19 mouse cellular contexts compared by ENCODE assay signal in genomic region chr4:130120752-130121151, GRCm38 (mm10). TPM values are rescaled to one million over a fixed set of nuclear protein-coding genes. Genes with fewer than 3 reads are reported as not detected.
"Had no signal": no experiment of that assay in that cellular context is flagged by ENCODE, and none has a peak within 500 bp of the region (broad histone marks: within the 10 kb centered on the region; RNA-seq: fewer than 3 reads in every experiment).

No protein-coding gene starts in this region.

- H3K9me3 ChIP-seq: liver, embryonic 15.5 days; lung, embryonic 15.5 days; midbrain, embryonic 13.5 days; midbrain, embryonic 15.5 days; neural tube, embryonic 12.5 days; stomach, embryonic 15.5 days had no signal

- H3K9ac ChIP-seq: liver, embryonic 15.5 days; liver, postnatal 0 days; lung, embryonic 15.5 days; midbrain, embryonic 13.5 days; midbrain, embryonic 15.5 days; neural tube, embryonic 12.5 days; stomach, embryonic 15.5 days had no signal

- DNase-seq: liver, postnatal 0 days; lung, adult 2 months; lung, postnatal 14 days; right cerebral cortex, postnatal 14 days; thymus, adult 2 months; thymus, postnatal 25 days; thymus, postnatal 4 days had no signal

- H3K4me1 ChIP-seq: midbrain, embryonic 13.5 days; midbrain, embryonic 15.5 days; neural tube, embryonic 12.5 days had no signal

- H3K27me3 ChIP-seq: liver, embryonic 15.5 days; lung, embryonic 15.5 days; midbrain, embryonic 13.5 days; midbrain, embryonic 15.5 days; neural tube, embryonic 12.5 days; stomach, embryonic 15.5 days had no signal

- H3K27ac ChIP-seq: liver, embryonic 15.5 days; lung, embryonic 15.5 days; macrophage; midbrain, embryonic 13.5 days; midbrain, embryonic 15.5 days; neural tube, embryonic 12.5 days; stomach, embryonic 15.5 days; stomach, postnatal 0 days had no signal

- H3K4me2 ChIP-seq: liver, embryonic 15.5 days; lung, embryonic 15.5 days; midbrain, embryonic 11.5 days; midbrain, embryonic 13.5 days; midbrain, embryonic 15.5 days; neural tube, embryonic 12.5 days; stomach, embryonic 15.5 days had no signal

- H3K4me3 ChIP-seq: liver, embryonic 15.5 days; lung, embryonic 15.5 days; midbrain, embryonic 13.5 days; midbrain, embryonic 15.5 days; neural tube, embryonic 12.5 days; stomach, embryonic 15.5 days had no signal

- ATAC-seq: liver, postnatal 0 days; midbrain, embryonic 13.5 days; midbrain, embryonic 15.5 days had no signal

RNA-seq across cellular contexts. Expression of gene Hcrtr1, which starts 18.4 kb away (rescaled TPM):
- total RNA-seq: megakaryocyte progenitor cell, adult 5-6 weeks; monocyte, adult 5-6 weeks; neutrophil, adult 5-6 weeks had no signal
- polyA plus RNA-seq: liver, embryonic 15.5 days; liver, postnatal 0 days; macrophage had no signal

RNA-seq across cellular contexts. Expression of gene Tinagl1, which starts 54.2 kb away (rescaled TPM):
- total RNA-seq: monocyte, adult 5-6 weeks had no signal
- polyA plus RNA-seq: macrophage had no signal
